Mouse (Mus musculus): ENCODE measurements around the gene Gm9837. TPM values are rescaled to one million over a fixed set of nuclear protein-coding genes. Genes with fewer than 3 reads are reported as not detected.

Gene Gm9837
- polyA plus RNA-seq, 1 experiment, result not detected

DNA sequence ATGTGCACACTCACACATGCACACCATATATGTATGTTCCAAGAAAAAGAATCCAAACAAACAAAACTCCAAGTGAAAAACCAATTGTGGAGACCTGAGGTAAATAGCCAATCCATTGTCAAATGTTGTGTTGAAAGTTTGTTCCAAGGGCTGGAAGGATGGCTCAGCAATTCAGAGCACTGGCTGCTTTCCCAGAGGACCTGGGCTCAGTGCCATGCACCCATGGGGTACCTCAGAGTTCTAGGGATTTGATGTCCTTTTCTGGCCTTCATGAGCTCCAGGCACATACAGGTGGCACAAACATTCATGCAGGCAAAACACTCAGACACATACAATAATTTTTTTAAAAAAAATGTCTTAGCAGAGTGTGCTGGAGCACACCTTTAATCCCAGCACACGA lies 21.8 kb downstream of the Gm9837 start:
- H3K4me1 ChIP-seq (replicated peaks; ENCODE audit: control insufficient read depth, insufficient read depth, low read length), result peaks cover 11% of the 10 kb centered on the region
- H3K36me3 ChIP-seq (ENCODE audit: control insufficient read depth, insufficient read depth, low read length), result no peaks in the 10 kb centered on the region
- H3K27ac ChIP-seq (ENCODE audit: control insufficient read depth, insufficient read depth, low read length), result no peak overlapping the region
- no peak for DNase-seq
- no peak overlapping the region for H3K4me3 ChIP-seq (ENCODE audit: control insufficient read depth, insufficient read depth, low read length)
- H3K27me3 ChIP-seq (ENCODE audit: control insufficient read depth, insufficient read depth, low read length), result peaks cover 4% of the 10 kb centered on the region
- 98% methylated on average over 1 of the region's 1 CpGs for WGBS
- TF ChIP-seq CTCF (IDR thresholded peaks at IDR 0.05; ENCODE audit: borderline replicate concordance, control insufficient read depth, extremely low read depth, insufficient read depth, low read length, poor library complexity), result no peak
- no peak for TF ChIP-seq POLR2A (IDR thresholded peaks at IDR 0.05; ENCODE audit: control insufficient read depth, extremely low read depth, insufficient read depth, low read length, poor library complexity)

DNA sequence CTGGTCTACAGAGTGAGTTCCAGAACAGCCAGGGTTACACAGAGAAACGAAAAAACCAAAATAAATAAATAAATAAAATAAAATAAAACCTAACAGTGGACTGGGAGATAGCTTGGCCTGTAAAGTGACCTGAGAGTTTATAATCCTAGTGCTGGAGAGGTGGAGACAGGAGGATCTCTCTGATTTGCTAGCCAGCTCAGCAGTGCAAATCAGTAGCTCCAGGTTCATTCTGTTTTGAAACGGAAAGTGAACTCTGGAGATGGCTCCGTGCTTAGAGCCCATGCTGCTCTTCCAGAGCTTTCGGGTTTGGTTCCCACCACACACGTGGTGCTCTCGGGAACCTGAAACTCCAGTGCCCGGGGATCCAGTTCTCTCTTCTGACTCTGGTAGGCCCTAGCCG lies 22.3 kb downstream of the Gm9837 start:
- no peak for DNase-seq
- Histone ChIP-seq H3K36me3 (ENCODE audit: control insufficient read depth, insufficient read depth, low read length) (no peaks in the 10 kb centered on the region), H3K27me3 (ENCODE audit: control insufficient read depth, insufficient read depth, low read length) (peaks cover 4% of the 10 kb centered on the region), H3K4me1 (replicated peaks; ENCODE audit: control insufficient read depth, insufficient read depth, low read length) (peaks cover 11% of the 10 kb centered on the region), H3K4me3 (ENCODE audit: control insufficient read depth, insufficient read depth, low read length) (no peak overlapping the region), H3K27ac (ENCODE audit: control insufficient read depth, insufficient read depth, low read length) (no peak overlapping the region)
- TF ChIP-seq CTCF (IDR thresholded peaks at IDR 0.05; ENCODE audit: borderline replicate concordance, control insufficient read depth, extremely low read depth, insufficient read depth, low read length, poor library complexity), result no peak
- TF ChIP-seq POLR2A (IDR thresholded peaks at IDR 0.05; ENCODE audit: control insufficient read depth, extremely low read depth, insufficient read depth, low read length, poor library complexity), result no peak
- 93% methylated on average over 8 of the region's 8 CpGs for WGBS

DNA sequence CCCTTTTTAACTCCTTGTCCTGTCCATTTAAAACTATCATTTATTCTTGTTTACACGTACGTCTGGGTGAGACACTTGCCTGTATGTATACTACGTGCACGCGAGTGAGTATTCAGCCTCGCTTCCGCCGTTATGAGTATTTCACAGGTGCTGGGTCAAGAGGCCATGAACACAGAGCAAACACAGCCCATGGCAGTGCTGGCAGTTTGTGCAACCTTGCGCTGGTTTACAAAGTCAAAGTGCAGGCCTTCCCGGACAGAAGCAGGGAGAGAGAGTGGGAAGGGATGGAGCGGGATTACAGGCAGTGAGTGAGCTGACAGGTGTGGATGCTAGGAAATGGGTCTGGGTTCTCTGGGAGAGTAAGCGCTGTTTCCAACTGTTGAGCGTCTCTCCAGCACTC lies 24.1 kb downstream of the Gm9837 start:
- TF ChIP-seq CTCF (IDR thresholded peaks at IDR 0.05; ENCODE audit: borderline replicate concordance, control insufficient read depth, extremely low read depth, insufficient read depth, low read length, poor library complexity), result no peak
- TF ChIP-seq POLR2A (IDR thresholded peaks at IDR 0.05; ENCODE audit: control insufficient read depth, extremely low read depth, insufficient read depth, low read length, poor library complexity), result no peak
- H3K4me3 ChIP-seq (ENCODE audit: control insufficient read depth, insufficient read depth, low read length), result no peak overlapping the region
- no peak for DNase-seq
- peaks cover 2% of the 10 kb centered on the region for H3K27me3 ChIP-seq (ENCODE audit: control insufficient read depth, insufficient read depth, low read length)
- peaks cover 11% of the 10 kb centered on the region for H3K4me1 ChIP-seq (replicated peaks; ENCODE audit: control insufficient read depth, insufficient read depth, low read length)
- 97% methylated on average over 13 of the region's 13 CpGs for WGBS
- no peak overlapping the region for H3K27ac ChIP-seq (ENCODE audit: control insufficient read depth, insufficient read depth, low read length)
- H3K36me3 ChIP-seq (ENCODE audit: control insufficient read depth, insufficient read depth, low read length), result no peaks in the 10 kb centered on the region

DNA sequence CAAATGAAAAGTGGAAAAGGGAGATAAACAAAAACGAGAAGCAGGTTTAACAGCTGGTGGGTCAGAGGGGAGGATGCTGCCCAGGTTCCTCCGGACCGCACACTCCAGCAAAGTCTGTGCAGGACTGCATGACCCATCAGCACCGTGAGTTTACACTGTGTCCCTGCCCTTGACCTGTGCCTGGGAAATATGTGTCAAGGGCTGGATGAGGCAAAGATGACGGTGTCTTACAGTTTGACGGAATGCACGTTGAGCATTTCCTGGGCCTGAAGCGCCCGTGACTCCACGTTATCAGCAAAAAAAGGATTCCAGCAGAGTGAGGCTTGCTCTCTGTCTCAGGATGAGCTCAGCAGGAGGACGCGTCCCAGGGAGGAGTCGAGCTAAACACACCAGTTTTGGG lies 24.7 kb downstream of the Gm9837 start:
- 97% methylated on average over 13 of the region's 13 CpGs for WGBS
- Histone ChIP-seq H3K27ac (ENCODE audit: control insufficient read depth, insufficient read depth, low read length) (no peak overlapping the region), H3K4me3 (ENCODE audit: control insufficient read depth, insufficient read depth, low read length) (no peak overlapping the region), H3K27me3 (ENCODE audit: control insufficient read depth, insufficient read depth, low read length) (no peaks in the 10 kb centered on the region; the same call in 1 of the 2 replicates), H3K36me3 (ENCODE audit: control insufficient read depth, insufficient read depth, low read length) (no peaks in the 10 kb centered on the region), H3K4me1 (replicated peaks; ENCODE audit: control insufficient read depth, insufficient read depth, low read length) (peaks cover 11% of the 10 kb centered on the region)
- no peak for TF ChIP-seq POLR2A (IDR thresholded peaks at IDR 0.05; ENCODE audit: control insufficient read depth, extremely low read depth, insufficient read depth, low read length, poor library complexity)
- TF ChIP-seq CTCF (IDR thresholded peaks at IDR 0.05; ENCODE audit: borderline replicate concordance, control insufficient read depth, extremely low read depth, insufficient read depth, low read length, poor library complexity), result no peak
- DNase-seq, result no peak

DNA sequence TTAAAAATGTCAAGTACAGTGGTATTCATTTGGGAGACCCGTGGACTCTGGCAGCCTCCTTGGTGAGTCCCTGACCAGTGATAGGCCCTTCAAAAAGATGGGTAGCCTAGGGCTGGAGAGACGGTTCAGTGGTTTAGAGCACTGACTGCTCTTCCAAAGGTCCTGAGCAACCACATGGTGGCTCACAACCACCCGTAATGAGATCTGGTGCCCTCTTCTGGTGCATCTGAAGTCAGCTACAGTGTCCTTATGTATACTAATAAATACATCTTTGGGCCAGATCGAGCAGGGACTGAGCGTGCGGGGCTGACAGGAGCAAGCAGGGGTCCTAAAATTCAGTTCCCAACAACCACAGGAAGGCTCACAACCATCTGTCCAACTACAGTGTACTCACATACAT lies 26.4 kb downstream of the Gm9837 start:
- DNase-seq, result peak; percentile 50

DNA sequence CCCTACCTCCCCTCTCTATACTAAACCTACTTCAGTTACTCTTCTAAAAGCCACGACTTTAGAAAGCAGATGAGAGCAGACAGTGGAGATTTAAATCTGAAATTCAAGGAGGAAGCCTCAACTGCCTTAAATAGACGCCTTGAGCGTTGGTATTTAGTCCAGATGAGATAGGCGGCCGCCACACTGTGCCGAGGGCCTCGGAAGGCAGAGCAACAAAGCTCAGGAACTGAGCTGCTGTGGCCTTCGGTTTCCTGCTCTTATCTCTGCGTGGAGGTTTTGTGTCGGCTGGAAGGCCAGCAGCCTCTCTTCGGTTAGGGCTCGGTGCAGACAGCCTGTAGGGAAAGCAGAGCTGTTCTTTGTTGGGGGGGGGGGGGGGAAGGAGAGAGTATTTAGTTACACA lies 28.4 kb downstream of the Gm9837 start:
- Histone ChIP-seq H3K36me3 (ENCODE audit: control insufficient read depth, insufficient read depth, low read length) (no peaks in the 10 kb centered on the region), H3K27ac (ENCODE audit: control insufficient read depth, insufficient read depth, low read length) (no peak overlapping the region; the same call in 1 of the 2 replicates), H3K4me3 (ENCODE audit: control insufficient read depth, insufficient read depth, low read length) (no peak overlapping the region), H3K4me1 (replicated peaks; ENCODE audit: control insufficient read depth, insufficient read depth, low read length) (peaks cover 2% of the 10 kb centered on the region; the same call in 1 of the 2 replicates), H3K27me3 (ENCODE audit: control insufficient read depth, insufficient read depth, low read length) (no peaks in the 10 kb centered on the region)
- DNase-seq, result peak; percentile 45
- no peak for TF ChIP-seq CTCF (IDR thresholded peaks at IDR 0.05; ENCODE audit: borderline replicate concordance, control insufficient read depth, extremely low read depth, insufficient read depth, low read length, poor library complexity)
- TF ChIP-seq POLR2A (IDR thresholded peaks at IDR 0.05; ENCODE audit: control insufficient read depth, extremely low read depth, insufficient read depth, low read length, poor library complexity), result no peak
- whole genome bisulfite sequencing, result under 1% methylated on average over 12 of the region's 12 CpGs

More for the DNA sequence above, 26.4 kb downstream of the Gm9837 start:
- WGBS, result 15% methylated on average over 6 of the region's 6 CpGs
- Histone ChIP-seq H3K27me3 (ENCODE audit: control insufficient read depth, insufficient read depth, low read length) (no peaks in the 10 kb centered on the region), H3K36me3 (ENCODE audit: control insufficient read depth, insufficient read depth, low read length) (no peaks in the 10 kb centered on the region), H3K4me1 (replicated peaks; ENCODE audit: control insufficient read depth, insufficient read depth, low read length) (peaks cover 2% of the 10 kb centered on the region; the same call in 1 of the 2 replicates), H3K27ac (ENCODE audit: control insufficient read depth, insufficient read depth, low read length) (no peak overlapping the region), H3K4me3 (ENCODE audit: control insufficient read depth, insufficient read depth, low read length) (no peak overlapping the region)
- no peak for TF ChIP-seq CTCF (IDR thresholded peaks at IDR 0.05; ENCODE audit: borderline replicate concordance, control insufficient read depth, extremely low read depth, insufficient read depth, low read length, poor library complexity)
- no peak for TF ChIP-seq POLR2A (IDR thresholded peaks at IDR 0.05; ENCODE audit: control insufficient read depth, extremely low read depth, insufficient read depth, low read length, poor library complexity)

DNA sequence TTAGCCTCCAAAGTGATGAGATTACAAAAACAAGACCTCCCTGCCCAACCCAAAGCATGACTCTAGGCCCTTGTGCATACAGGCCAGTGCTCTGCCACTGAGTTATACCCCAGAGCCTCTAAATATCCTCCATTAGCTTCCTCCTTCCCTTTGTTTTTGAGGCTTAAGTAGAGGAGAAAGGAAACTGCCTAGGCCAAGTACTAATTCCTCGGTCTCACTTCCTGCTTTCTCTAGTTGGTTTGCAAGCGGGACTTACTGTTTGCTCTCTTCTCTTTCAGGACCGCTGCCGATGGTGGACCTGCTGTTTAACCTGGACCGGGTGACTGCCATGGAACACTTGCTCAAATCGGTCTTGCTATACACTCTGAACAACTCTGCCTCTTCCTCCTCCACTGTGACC lies 33.9 kb downstream of the Gm9837 start:
- Histone ChIP-seq H3K36me3 (ENCODE audit: control insufficient read depth, insufficient read depth, low read length) (no peaks in the 10 kb centered on the region), H3K27me3 (ENCODE audit: control insufficient read depth, insufficient read depth, low read length) (no peaks in the 10 kb centered on the region), H3K27ac (ENCODE audit: control insufficient read depth, insufficient read depth, low read length) (no peak overlapping the region), H3K4me3 (ENCODE audit: control insufficient read depth, insufficient read depth, low read length) (no peak overlapping the region), H3K4me1 (replicated peaks; ENCODE audit: control insufficient read depth, insufficient read depth, low read length) (peaks cover 10% of the 10 kb centered on the region)
- WGBS, result 90% methylated on average over 6 of the region's 6 CpGs
- no peak for TF ChIP-seq POLR2A (IDR thresholded peaks at IDR 0.05; ENCODE audit: control insufficient read depth, extremely low read depth, insufficient read depth, low read length, poor library complexity)
- no peak for TF ChIP-seq CTCF (IDR thresholded peaks at IDR 0.05; ENCODE audit: borderline replicate concordance, control insufficient read depth, extremely low read depth, insufficient read depth, low read length, poor library complexity)
- DNase-seq, result no peak
